Mouse (Mus musculus): ENCODE data around the gene Rpa1.
"Not testable (repeated sequence)": the region's sequence is repeated elsewhere in the genome, so short reads cannot be mapped to it uniquely, and the experiment has no call there.

Gene Rpa1

DNA sequence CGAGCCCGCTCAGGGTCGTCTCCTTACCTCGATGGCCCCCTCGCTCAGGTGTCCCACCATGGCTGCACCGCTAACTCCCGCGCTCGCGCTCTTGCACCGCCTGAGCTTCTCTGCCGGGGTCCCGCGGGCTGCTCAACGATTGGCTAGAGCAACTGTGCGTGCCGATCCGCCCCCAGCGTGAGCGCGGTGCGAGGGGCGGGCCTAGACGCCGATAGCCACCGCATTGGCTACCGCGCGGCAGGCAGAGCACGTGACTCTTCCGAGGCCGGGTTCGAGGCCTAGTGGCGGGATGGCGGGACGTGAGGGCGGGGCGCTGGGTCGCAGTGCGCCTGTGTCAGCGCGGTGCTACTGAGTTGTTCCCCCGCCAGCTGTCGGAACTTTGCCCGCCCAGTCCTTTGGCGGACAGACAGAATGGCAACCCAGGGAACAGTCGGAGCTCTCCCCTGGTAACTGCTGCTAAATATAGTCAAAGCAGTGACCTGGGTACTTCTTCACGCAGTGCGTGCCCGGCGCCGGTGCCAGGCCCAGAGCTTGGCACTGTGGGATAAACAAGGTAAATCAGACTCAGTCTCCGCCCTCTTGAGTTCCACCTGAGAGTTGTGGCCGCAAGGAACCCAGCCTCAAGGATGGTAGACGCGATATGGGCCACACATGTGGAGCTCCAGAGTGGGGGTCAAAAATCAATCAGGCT lies at the start of gene Rpa1, which contains the start of gene Smyd4:
Rpa1 (minus strand) TSS at position 126 of the 691 bp plus-strand sequence.
Smyd4 (plus strand) TSS at position 235 of the 691 bp plus-strand sequence.
- DNase-seq (ENCODE audit: low read depth, low spot score), result peak; percentile 97

DNA sequence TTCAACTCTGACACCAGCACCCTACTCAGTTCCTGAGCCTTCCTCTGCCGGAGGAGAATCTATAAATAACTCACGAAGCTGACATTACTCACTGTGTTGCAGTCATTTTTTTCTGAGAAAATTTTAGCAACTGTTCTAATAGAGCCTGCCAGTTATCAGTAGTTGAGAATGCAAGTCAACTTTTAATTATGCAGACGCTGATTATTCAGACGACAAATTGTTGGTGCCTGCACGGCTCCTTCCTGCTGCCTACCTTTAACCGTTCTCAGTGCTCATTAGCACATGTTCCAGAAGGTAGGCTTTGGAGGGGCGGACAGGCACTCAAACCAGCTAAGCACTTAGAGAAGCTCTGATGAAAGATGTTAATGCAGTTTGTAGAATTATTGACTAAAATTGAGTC lies 49.3 kb upstream of the Rpa1 start:
- DNase-seq (ENCODE audit: low read depth, low spot score), result no peak

DNA sequence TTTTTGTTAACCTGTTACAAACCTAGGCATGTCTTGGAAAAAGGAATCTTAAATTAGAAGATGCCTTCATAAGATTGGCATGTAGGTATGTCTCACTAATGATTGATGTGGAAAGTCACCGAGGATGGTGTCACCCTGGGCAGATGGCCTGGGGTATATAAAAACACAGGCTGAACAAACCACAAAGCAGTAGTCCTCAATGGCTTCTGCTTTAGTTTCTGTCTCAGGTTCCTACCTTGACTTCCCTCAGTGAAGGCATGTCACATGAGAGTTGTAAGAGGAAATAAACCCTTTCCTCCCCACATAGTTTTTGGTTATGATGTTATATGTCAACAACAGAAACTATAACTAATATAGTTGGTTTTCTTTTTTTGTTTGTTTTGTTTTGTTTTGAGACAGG lies 47.5 kb upstream of the Rpa1 start:
- DNase-seq (ENCODE audit: low read depth, low spot score), result peak; percentile 75

DNA sequence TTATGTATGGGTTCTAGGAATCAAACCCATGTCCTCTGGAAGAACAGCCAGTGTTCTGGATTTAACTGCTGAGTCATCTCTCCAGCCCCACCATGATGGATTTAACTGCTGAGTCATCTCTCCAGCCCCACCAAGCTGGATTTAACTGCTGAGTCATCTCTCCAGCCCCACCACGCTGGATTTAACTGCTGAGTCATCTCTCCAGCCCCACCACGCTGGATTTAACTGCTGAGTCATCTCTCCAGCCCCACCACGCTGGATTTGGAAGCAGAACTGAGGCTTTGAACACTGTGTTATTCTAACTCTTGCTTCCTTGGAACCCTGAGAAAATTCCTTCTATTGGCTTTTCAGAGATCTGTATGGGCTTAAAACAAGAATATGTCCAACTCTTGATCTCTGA lies 35.4 kb upstream of the Rpa1 start:
- not testable (repeated sequence) for DNase-seq (ENCODE audit: low read depth, low spot score)

DNA sequence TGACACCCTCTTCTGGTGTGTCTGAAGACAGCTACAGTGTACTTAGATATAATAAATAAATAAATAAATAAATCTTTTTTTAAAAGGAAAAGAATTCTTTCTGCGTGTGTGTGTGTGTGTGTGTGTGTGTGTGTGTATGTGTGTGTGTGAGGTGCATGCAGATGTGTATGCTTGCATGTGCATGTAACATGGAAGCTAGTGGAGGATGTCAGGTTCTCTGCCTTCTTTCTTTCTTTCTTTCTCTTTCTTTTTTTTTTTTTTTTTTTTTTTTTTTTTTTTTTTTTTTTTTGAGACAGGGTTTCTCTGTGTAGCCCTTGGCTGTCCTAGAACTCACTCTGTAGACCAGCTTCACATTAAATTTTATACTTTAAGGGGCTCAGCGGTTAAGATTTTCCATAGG lies 30.7 kb upstream of the Rpa1 start:
- DNase-seq (ENCODE audit: low read depth, low spot score), result not testable (repeated sequence)

DNA sequence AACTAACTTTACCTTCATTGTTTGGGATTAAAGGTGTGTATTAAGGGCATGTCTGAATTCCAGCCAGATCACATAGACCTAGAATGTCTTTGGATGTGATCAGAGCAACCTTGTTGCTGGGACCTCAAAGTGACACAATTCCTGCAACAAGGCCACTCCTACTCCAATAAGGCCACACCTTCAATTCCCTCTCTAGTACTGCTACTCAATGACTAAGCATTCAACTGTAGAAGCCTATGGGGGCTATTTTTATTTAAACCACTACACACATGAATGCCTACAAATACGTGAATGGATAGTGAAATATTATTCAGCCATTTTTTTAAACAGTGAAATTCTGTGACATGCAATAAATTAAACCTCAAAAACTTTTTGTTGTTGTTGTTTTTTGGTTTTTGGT lies 29.0 kb upstream of the Rpa1 start:
- peak; percentile 30 for DNase-seq (ENCODE audit: low read depth, low spot score)

DNA sequence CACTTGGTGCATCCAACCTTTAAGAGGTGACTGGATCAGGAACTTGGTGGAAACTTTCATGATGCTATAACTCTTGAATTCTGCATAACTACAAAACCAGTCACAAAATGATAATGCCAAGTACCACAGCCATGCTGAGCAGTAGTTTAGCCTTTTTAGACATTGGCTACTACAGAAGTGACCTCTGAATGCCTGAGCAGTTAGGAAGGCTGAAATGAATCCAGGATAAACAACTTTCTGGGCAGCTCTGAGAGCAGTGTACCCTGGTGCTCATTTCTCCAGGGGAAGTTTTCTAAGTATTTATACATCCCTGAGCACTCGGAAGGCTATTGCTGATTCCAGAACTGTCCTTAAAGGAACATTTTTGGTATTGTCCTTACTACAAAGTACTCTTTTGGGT lies 7.4 kb upstream of the Rpa1 start:
- no peak for DNase-seq (ENCODE audit: low read depth, low spot score)

DNA sequence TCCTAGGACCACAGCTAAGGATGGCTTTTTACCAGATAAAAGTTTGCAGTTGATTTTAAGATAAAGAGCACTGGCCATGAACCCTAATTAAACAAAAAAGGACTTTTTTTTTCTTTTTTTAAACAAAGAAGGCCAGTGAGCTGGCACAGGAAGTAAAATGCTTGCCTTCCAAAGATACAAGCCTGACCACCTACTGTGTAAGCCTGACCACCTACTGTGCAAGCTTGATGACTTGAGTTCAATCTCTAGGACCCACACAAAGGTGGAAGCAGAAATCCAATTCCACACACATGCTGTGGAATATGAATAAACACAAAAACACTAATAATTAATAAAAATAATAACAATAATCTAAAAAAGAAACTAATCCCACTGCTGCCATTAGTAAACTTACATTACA lies 3.1 kb upstream of the Rpa1 start:
- no peak for DNase-seq (ENCODE audit: low read depth, low spot score)

DNA sequence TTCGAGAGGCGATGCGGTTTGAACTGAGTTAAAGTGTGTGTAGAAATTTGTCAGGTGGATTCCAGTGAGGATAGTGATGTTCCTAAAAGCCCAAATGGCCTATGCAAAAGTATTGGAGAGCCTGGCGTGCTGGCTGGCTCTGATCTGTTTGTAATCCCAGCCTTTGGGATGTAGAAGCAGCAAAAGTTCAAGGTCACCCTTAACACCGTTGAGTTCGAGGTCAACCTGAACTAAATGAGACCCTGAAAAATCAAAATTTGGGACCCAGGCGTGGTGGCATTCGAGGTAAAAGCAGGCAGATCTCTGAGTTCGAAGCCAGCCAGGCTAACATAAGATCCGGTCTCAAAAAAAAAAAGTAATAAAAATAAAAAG lies 752 bp upstream of the Rpa1 start:
- no peak for DNase-seq (ENCODE audit: low read depth, low spot score)

DNA sequence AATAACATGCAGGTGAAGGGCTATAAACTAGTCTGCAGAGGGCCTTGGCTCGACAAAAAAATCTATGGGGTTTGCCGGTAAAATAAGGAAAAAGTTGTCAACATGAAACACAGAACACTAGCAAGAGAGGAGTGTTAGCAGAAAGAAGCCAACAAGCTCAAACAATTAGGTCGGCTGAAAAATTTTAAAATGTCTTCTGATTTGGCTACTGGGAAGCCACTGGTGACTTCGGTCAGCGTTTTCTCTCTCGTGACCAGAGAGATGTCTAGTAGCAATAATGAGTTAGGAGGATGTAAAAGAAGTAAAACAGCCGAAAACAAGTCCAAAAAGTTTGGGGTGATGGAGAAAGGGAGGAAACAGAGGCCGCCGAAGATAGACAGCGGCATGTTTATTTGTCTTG lies 528 bp downstream of the Rpa1 start:
- no peak for DNase-seq (ENCODE audit: low read depth, low spot score)

DNA sequence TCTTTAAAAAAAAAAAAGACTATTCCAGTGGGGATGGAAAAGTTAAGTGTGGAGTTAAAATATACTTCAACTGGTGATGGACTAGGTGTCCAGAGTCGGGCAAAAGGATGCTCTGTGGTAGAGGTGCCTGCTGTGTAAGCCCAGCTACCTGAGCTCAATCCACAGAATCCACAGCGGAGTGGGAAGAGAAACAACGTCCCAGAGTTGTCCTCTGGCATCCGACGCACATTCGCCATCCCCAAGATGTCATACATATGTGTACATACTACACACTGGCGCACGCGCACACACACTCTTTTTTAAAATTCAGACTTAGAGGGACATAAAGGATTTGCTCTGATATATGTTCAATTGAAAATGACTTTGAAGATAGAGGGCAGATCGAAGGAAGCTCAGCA lies 937 bp downstream of the Rpa1 start:
- peak; percentile 57 for DNase-seq (ENCODE audit: low read depth, low spot score)

DNA sequence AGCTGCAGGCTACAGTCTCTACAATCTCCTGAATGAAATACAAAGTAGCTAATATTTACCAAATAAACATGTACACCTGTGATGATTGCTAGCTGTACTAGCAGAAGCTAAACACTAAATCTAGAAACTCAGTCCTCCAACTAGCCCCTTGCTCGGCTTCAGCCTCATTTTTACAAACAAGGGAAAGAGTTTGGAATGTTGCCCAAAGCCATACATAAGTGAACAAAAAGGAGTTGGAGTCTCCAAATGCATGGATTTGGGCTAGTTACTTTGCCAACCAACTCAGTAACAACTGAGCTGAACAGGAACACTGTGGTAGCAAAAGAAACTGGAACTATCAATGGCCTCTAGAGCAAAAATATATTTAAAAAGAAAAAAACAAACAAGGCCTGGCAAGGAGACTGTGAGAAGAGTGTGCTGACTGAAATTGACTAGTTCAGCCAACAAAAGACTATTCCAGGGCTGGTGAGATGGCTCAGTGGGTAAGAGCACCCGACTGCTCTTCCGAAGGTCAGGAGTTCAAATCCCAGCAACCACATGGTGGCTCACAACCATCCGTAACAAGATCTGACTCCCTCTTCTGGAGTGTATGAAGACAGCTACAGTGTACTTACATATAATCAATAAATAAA lies 1.5 kb downstream of the Rpa1 start:
- DNase-seq (ENCODE audit: low read depth, low spot score), result peak; percentile 44

DNA sequence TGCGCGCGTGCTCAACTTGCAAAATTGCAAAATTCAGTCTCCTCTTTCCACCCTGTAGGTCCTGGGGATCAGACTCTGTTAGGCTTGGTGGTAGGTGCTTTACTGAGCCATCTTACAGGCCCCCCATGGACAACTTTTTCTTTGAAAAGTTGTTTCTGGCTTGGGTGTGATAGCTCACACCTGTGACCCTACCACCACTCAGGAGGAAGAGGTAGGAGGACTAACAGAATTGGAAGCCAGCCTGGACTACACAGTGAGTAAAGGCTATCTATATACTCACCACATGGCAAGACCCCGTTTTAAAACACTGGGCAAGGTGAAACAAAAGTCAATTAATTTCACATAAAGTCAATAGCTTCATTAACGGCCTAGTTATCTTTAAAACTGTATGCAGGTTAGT lies 3.4 kb downstream of the Rpa1 start:
- DNase-seq (ENCODE audit: low read depth, low spot score), result peak; percentile 38

DNA sequence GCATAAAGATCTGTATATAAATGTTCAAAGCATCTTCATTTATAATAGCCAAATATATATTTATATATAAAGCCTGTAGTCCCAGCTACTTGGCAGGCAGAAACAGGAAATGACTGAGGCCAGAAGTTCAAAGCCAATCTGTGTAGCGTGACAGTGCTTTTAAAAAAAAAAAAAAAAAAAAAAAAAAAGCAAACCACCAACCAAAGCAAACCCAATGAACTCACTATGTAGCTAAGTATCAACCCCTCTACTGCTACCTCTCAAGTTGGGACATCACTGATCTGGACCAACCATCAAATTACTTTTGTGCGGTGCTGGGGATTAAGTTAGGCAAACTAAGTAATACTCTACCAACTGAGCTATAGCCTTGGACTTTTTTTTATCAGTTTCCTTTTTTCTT lies 4.0 kb downstream of the Rpa1 start:
- peak; percentile 59 for DNase-seq (ENCODE audit: low read depth, low spot score)

DNA sequence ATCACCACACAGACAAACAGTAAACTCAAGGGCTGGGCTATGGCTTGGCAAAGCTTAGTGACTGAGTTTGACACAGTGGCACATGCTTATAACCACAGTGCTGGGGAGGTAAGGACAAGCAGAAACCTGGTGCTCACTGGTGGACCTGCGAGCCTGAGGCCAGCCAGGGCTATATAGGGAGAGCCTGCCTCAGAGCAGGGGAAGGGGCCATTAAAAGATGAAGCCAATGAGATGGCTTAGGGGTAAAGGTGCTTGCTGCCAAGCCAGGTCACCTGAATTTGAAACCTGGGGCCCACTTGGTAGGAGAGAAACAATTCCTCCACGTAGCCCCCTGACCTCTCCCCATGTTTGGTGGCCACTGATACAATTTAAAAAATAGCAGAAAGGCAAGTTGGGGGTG lies 5.0 kb downstream of the Rpa1 start:
- no peak for DNase-seq (ENCODE audit: low read depth, low spot score)

DNA sequence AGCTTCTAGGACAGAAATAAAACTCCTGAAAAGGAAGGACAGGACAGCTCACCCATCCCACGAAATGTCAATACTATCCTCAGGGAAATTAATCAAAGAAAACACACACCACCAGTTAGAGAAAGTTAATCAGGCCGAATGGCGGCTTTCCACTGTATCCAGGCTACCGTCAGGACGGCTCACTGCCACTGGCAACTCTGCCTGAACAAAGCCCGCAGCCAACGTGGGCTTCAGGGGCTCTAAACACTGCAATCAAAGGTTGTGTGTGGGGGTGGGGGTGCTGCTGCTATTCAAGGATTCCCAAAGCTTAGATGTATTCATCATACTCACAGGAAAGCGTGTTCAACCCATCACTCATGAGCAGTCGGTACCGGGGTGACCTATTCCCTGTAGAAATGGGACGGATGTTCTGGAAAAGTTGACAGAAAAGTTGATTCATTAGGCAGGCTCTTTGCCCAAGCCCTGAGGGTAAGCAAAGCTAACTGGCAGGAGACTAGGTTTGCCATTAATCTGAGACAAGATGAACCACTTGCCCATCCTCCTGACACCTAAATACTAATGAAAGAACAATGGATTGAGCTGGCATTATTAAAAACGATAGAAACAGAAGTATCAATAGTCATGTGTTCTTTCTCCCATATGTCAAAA lies 7.3 kb downstream of the Rpa1 start:
- no peak for DNase-seq (ENCODE audit: low read depth, low spot score)

DNA sequence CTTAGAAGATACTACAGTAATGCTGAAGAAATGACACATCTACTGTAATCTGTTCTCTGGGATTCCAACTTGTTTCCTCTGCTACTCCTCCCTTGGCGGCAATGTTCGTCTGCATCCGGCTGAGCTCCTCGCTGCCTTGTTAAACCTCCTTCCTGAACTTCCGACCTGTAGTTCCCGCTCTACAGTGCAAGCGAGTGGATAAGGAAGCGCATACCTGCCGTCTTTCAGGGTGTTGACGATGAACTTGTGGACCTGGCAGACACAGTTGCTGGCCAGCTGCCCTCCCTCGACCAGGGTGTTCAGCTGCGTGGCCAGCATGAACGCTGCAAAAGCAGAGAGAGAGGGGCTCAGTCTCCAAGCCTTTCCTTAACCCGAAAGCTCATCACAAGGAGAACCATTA lies 8.0 kb downstream of the Rpa1 start:
- DNase-seq (ENCODE audit: low read depth, low spot score), result no peak

DNA sequence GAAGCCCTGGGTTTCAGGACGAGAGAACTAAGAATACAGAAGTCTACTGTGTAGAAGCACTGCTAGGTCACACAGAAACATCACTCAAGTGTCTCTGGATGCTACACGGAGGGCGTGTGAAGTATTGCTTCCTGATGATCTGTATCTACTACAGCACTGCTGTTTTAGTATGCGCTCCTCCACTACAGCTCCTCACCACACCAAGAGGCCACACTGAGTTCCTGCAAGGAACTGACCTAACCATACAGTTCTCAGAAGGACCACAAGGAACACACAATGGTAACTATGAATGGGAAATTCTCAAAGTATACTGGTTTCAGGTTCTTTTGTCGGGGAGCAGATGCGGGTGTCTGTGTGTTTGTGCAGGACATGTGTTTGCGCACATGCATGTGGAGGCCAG lies 10.9 kb downstream of the Rpa1 start:
- DNase-seq (ENCODE audit: low read depth, low spot score), result no peak

DNA sequence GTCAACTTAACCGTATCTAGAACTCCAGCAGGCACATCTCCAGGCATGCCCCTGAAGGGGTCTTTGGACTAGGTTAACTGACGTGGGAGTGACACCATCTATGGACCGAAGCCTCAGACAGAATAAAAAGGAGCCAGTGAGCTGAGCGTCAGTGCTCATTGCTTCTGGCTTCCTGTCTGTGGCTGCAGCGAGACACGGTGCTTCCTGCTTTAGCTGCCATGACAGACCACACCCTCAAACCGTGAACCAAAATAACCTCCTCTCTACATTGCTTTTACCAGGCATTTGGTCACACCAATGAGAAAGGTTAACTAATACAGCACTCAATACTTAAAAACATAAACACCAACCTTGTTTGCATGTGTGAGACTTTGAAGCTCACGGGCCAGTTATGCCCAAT lies 11.4 kb downstream of the Rpa1 start:
- DNase-seq (ENCODE audit: low read depth, low spot score), result peak; percentile 13

DNA sequence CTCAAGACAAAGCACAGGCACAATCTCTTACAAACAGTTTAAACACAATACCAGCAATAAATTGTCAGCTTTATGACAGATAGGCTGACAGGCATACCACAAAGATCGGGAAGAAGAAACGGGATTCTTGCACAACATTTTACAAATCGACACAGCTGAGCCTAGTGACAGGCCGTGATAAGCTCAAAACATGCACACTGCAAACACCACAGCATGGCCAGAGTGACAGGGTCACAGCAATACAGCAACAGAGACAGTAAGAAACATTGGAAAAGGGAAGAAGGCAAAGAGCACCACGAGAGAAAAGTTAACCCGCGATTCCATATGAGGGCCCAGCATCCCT lies 22.2 kb downstream of the Rpa1 start:
- DNase-seq (ENCODE audit: low read depth, low spot score), result no peak

DNA sequence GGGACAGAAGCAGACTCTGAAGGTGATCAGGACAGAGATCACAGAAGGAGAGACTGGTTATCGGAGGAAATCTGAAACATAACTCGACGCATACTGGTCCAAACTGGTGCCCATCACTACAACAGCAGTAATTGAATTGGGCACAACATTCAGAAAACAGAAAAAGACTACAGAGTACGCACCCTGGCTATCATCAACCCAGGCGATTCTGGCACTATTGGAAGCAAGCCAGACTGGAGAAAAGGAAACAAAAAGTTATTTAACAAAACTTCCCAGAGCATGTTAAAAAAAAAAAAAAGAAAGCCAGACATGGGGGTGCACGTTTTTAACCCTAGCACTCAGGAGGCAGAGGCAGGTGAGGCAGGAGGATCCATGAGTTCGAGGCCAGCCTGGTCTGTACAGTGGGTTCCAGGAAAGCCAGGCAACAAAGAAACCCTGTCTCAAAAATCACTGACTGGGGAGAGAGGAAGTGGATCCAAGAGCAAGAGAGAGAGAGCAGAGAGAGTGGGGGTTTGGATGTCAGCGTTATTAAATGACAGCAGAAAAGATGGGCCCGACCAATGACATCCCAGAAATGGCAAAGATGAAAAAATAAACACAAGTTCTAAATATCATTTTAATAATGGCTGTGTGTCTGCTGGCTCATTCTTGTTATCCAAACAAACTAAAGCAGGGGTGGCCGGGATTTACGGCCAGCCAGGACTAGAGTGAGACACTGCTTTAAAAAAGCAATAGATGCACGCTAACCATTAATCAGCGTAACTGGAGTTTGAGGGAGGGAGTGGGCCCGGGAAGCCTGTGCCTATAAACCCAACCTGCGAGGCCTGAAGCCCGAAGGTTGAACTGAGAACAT lies 22.8 kb downstream of the Rpa1 start:
- DNase-seq (ENCODE audit: low read depth, low spot score), result no peak

DNA sequence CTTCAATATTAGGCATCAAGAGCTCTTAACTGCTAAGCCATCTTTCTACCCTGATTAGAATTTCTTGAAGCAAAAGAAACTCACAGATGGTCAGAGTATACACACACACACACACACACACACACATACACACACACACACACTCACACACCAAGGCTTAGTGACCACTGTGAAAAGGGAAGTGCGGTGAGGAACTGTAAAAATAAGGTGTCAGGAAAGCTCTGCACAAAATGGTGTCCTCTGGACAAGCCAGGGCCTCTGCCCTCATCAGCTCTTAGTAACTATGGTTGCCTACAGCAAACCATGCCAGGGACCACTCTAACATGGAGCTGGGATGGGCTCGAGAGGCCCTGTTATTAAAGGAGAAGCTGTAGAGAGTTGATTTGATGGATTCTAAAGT lies 23.7 kb downstream of the Rpa1 start:
- no peak for DNase-seq (ENCODE audit: low read depth, low spot score)

All from A20 (cell line).